Mouse (Mus musculus) kidney, adult 2 months (tissue): ENCODE measurements at regions not wholly inside any gene's neighbourhood (a gene's known extent, or its start where the extent isn't known, plus 50 kb on each side); places are given as distances from the start of the nearest gene placed in this dataset.
A peak's percentile ranks its signal among the peaks of the same experiment; 100 is the strongest.

Source experiments
- DNase-seq: peaks from one replicate; pipeline ENCODE4 v3.0.0; 2021
- H3K27ac ChIP-seq: fragments of 200-500 bp; 2 replicates; pipeline ENCODE4 v1.5.1; 2012; ENCODE audit warnings: low read depth, low read length, control low read depth, inconsistent platforms; ENCODE audit not compliant: insufficient read depth
- H3K27me3 ChIP-seq: fragments of 200-500 bp; replicated peaks from 2 replicates; pipeline ENCODE4 v1.6.1; 2012; ENCODE audit warnings: mild to moderate bottlenecking, moderate library complexity, low read length, inconsistent platforms; ENCODE audit not compliant: control insufficient read depth, insufficient read depth
- H3K36me3 ChIP-seq: fragments of 200-500 bp; 2 replicates; pipeline ENCODE4 v1.6.1; 2012; ENCODE audit warnings: mild to moderate bottlenecking, moderate library complexity, low read length, inconsistent platforms; ENCODE audit not compliant: control insufficient read depth, insufficient read depth
- H3K4me1 ChIP-seq: fragments of 200-500 bp; 2 replicates; pipeline ENCODE4 v1.6.1; 2011; ENCODE audit warnings: low read length; ENCODE audit not compliant: control insufficient read depth, insufficient read depth
- H3K4me3 ChIP-seq: fragments of 200-500 bp; 2 replicates; pipeline ENCODE4 v1.5.1; 2011; ENCODE audit warnings: mild to moderate bottlenecking, low read depth, low read length, control low read depth; ENCODE audit not compliant: insufficient read depth
- CTCF ChIP-seq: fragments of 200-500 bp; conservative IDR thresholded peaks from 2 replicates; pipeline ENCODE4 v1.5.1; 2011; ENCODE audit warnings: low read depth, mild to moderate bottlenecking, control low read depth, low read length, moderate library complexity, mixed read lengths; ENCODE audit not compliant: insufficient read depth, insufficient read length
- POLR2A ChIP-seq: fragments of 200-500 bp; IDR thresholded peaks from one replicate; pipeline ENCODE4 v1.6.1; 2011; ENCODE audit warnings: low read depth, low read length, control low read depth
- WGBS: fragments of 180-500 bp; shearing (Covaris S2); methylation state at CpG from one replicate; pipeline ENCODE4 v1.1.7; 2018; 5-methylcytosine and 5-hydroxymethylcytosine counted together

DNA sequence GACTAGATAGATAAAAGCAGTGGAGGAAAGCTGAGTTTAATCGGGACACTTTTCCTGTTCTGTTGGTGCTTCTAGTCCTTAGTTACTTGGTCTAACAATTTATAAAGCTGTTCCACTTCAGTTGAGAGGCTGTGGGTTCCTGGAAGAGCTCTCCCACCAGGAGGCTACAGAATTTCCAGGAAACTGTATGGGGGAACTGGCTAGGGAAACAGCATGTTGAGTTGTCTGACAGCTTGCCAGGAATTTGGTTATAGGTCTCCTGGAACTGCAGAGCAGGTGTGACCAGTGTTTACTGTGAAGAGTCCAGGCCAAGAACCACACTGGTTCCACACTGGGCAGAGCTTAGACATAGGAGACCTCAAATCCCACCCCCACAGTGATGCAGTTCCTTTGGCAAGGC is 65.0 kb upstream of the Pik3cg start:
- TF ChIP-seq CTCF (no peak), POLR2A (no peak)
- Histone ChIP-seq H3K36me3 (no peaks in the 10 kb centered on the region), H3K27me3 (no peaks in the 10 kb centered on the region), H3K27ac (no peak overlapping the region), H3K4me3 (no peak overlapping the region), H3K4me1 (no peaks in the 10 kb centered on the region)
- DNase-seq = peak; percentile 72
- 63% methylated on average over 1 of the region's 1 CpGs for WGBS

DNA sequence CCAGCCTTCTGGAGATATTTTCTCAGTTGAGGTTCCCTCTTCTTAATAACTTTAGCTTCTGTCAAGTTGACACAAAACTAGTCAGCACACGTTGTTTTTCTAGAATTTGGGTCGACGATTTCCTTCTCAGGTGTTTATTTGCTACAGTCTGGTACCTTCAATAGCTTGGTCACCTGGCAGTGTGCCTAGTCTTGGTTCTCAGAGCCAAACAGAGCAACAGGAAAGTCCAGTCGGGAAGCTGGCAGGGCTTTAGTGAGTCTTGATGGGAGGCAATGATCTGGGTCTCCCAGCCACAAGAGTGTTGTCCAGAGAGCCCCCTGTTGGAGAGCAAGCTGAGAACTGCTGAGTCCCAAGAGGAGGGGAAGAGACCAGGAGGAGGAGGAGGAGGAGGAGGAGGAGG is 71.4 kb upstream of the Pik3cg start:
- Histone ChIP-seq H3K4me3 (no peak overlapping the region), H3K27ac (no peak overlapping the region), H3K4me1 (no peaks in the 10 kb centered on the region), H3K36me3 (no peaks in the 10 kb centered on the region), H3K27me3 (no peaks in the 10 kb centered on the region)
- WGBS = 24% methylated on average over 4 of the region's 4 CpGs
- TF ChIP-seq CTCF (no peak), POLR2A (no peak)
- DNase-seq = peak; percentile 52

DNA sequence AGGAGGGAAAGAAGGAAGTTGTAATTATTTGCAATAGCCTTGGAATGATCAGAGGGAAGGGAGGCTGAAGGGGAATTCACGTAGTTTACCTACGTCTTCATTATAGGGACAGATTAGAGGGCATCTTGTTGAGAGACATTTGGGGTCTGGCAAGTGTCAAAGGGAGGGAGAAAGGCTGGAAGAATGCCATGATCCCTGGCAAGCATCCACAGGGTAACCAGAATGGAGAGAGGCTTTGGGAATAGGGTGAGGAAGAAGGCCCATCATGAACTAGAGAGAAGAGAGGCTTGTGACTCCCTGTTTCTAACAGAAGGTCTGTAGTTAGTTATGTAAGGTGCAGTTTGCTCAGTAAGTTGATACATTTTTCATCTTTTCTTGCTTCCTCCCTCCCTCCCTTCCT is 71.8 kb upstream of the Pik3cg start:
- no peaks in the 10 kb centered on the region for H3K36me3 ChIP-seq
- WGBS = 70% methylated on average over 2 of the region's 2 CpGs
- DNase-seq = no peak
- no peaks in the 10 kb centered on the region for H3K4me1 ChIP-seq
- no peak overlapping the region for H3K27ac ChIP-seq
- no peaks in the 10 kb centered on the region for H3K27me3 ChIP-seq
- TF ChIP-seq CTCF = no peak
- TF ChIP-seq POLR2A = no peak
- no peak overlapping the region for H3K4me3 ChIP-seq

DNA sequence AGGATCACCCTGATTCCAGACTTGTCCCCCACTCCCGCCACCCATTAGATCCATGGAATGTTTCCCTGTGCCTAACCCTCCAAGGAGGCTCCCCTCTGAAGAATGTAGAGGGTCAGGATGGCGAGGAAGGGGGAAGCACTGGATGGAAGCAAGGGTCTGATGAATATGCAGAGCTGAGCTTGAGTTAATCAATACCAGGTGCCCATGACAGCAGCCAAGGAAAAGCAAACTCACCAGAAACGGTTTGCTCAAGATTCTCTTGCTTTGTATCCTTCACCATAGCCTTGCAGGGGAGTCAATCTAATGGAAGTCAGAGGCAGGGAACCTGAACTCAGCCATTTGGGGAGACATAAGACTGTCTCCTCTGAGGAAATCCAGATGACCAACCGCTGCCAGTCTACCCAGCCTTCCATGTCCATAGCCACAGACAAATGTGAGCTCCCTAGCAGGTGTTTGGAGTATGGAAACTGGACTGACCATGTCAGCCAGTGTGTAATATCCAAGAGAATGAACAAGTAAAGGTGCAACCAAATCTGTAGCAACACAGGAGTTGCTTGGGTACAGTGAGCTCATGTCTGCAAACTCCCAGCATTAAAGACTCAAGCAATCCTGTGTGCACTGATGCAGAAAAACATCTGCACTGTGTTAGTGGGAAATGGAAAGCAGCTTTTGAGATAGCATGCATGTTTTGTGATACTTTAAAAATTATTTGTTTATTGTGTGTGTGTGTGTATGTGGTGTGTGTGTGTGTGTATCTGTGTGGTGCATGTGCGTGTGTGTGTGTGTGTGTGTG is 74.1 kb upstream of the Pik3cg start:
- no peak for TF ChIP-seq CTCF
- no peak for TF ChIP-seq POLR2A
- Histone ChIP-seq H3K36me3 (no peaks in the 10 kb centered on the region), H3K27me3 (no peaks in the 10 kb centered on the region), H3K27ac (no peak overlapping the region), H3K4me3 (no peak overlapping the region), H3K4me1 (no peaks in the 10 kb centered on the region)
- DNase-seq = peak; percentile 9
- 50% methylated on average over 5 of the region's 5 CpGs for WGBS

DNA sequence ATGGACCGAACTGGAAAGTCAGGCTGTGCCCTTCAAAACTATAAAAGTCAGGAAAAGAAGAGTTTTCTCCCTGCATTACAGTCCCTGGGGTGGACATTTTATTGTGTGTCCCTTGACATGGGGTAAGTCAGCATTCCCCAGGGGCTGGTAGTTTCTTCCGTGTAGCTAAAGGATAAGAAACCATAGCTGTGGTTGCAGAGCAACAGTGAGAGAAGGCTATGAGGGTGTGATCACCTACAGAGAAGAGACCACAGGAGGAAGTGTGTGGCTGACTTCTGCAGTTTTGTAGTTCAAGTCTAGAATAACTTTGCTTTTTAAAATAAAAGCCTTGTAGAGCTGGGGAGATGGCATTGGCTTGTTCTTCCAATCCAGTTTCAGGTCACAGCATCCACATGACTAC is 76.6 kb upstream of the Pik3cg start:
- H3K27me3 ChIP-seq = no peaks in the 10 kb centered on the region
- TF ChIP-seq POLR2A (no peak), CTCF (no peak)
- H3K4me1 ChIP-seq = no peaks in the 10 kb centered on the region
- 51% methylated on average over 2 of the region's 2 CpGs for WGBS
- H3K36me3 ChIP-seq = no peaks in the 10 kb centered on the region
- no peak overlapping the region for H3K4me3 ChIP-seq
- no peak for DNase-seq
- H3K27ac ChIP-seq = no peak overlapping the region

DNA sequence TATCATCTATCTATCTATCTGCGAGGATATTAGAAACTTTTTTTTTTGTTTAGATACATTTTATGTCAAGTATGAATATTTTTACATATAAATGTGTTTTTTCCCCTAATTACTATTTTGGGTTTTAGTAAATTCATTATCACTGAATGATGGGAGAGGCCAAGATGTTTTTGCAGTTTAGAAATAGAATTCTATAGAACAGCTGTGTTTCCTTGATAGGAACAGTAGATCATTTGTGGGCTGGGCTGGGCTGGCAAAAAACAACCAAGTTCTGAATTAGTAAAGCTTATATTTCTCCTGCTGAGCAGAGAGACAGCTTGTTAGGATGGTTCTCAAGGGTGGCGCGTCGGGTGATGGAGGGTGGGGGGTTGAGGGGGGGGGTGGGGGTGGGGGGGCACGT is 78.2 kb upstream of the Pik3cg start:
- no peak overlapping the region for H3K27ac ChIP-seq
- H3K4me1 ChIP-seq = no peaks in the 10 kb centered on the region
- TF ChIP-seq CTCF (no peak), POLR2A (no peak)
- DNase-seq = no peak
- no peaks in the 10 kb centered on the region for H3K36me3 ChIP-seq
- 30% methylated on average over 5 of the region's 5 CpGs for WGBS
- H3K27me3 ChIP-seq = no peaks in the 10 kb centered on the region
- H3K4me3 ChIP-seq = no peak overlapping the region

DNA sequence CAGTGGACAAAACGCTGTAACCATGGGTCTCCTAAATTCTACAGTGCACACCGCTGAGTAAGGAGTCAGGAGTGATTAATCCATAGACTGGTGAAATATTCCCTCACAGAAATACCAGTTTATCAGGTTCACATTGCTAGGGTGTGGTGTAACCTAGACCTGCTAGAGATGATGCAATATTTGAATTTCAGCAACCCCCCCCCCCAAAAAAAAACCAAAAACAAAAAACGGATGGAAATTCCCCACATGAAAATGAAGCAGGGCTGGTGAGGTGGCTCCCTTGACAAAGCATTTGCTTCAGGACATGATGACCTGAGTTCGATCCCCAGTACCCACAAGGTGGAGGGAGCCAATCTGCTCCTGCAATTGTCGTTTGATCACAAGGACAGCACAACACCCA is 82.7 kb upstream of the Pik3cg start:
- H3K27me3 ChIP-seq = no peaks in the 10 kb centered on the region
- TF ChIP-seq CTCF (no peak), POLR2A (no peak)
- H3K4me3 ChIP-seq = no peak overlapping the region
- no peaks in the 10 kb centered on the region for H3K36me3 ChIP-seq
- H3K27ac ChIP-seq = no peak overlapping the region
- WGBS = 81% methylated on average over 5 of the region's 5 CpGs
- H3K4me1 ChIP-seq = no peaks in the 10 kb centered on the region
- DNase-seq = no peak
